Mouse (Mus musculus): ENCODE data around the gene Gpr3.

- no peak for TF ChIP-seq CTCF (IDR thresholded peaks at IDR 0.05; ENCODE audit: extremely low read depth, insufficient read length, insufficient replicate concordance, low read depth, low read length)
- TF ChIP-seq POLR2A (IDR thresholded peaks at IDR 0.05; ENCODE audit: low read depth, low read length) = no peak
Observed at GRCm38 (mm10) chr4:133202254-133202653, 10.1 kb downstream of the Gpr3 start.

Data from small intestine, adult 2 months (tissue).